Mouse (Mus musculus) stomach, embryonic 14.5 days (tissue): ENCODE measurements around the gene Dlg4. TPM values are rescaled to one million over a fixed set of nuclear protein-coding genes. Genes with fewer than 3 reads are reported as not detected.
A peak's percentile ranks its signal among the peaks of the same experiment; 100 is the strongest.

Source experiments
- ATAC-seq: fragments of 200-750 bp; cut with Nextera tagmentation; 2 replicates; pipeline ENCODE4 v1.8.0; 2017; ENCODE audit warnings: low read depth, moderate TSS enrichment; ENCODE audit not compliant: insufficient number of reproducible peaks, insufficient read depth, low FRiP score
- H3K27ac ChIP-seq: fragments of 300-500 bp; sonication (generic); 2 replicates; pipeline ENCODE4 v1.5.1; 2014; ENCODE audit warnings: mild to moderate bottlenecking, low read length, moderate library complexity, mixed read lengths
- H3K27me3 ChIP-seq: fragments of 300-500 bp; sonication (generic); 2 replicates; pipeline ENCODE4 v1.6.1; 2014; ENCODE audit warnings: low read length, control low read depth, mixed read lengths; ENCODE audit not compliant: control insufficient read depth, insufficient read depth
- H3K36me3 ChIP-seq: fragments of 300-500 bp; sonication (generic); 2 replicates; pipeline ENCODE4 v1.6.1; 2014; ENCODE audit warnings: mild to moderate bottlenecking, control low read depth, low read length, moderate library complexity, mixed read lengths; ENCODE audit not compliant: control insufficient read depth, insufficient read depth
- H3K4me1 ChIP-seq: fragments of 300-500 bp; sonication (generic); 2 replicates; pipeline ENCODE4 v1.6.1; 2014; ENCODE audit warnings: low read length, control low read depth, mixed read lengths; ENCODE audit not compliant: control insufficient read depth, insufficient read depth
- H3K4me2 ChIP-seq: fragments of 300-500 bp; sonication (generic); replicated peaks from 2 replicates; pipeline ENCODE4 v1.6.1; 2014; ENCODE audit warnings: low read depth, low read length, control low read depth
- H3K4me3 ChIP-seq: fragments of 300-500 bp; sonication (generic); 2 replicates; pipeline ENCODE4 v1.5.1; 2014; ENCODE audit warnings: low read depth, low read length, control low read depth
- H3K9ac ChIP-seq: fragments of 300-500 bp; sonication (generic); replicated peaks from 2 replicates; pipeline ENCODE4 v1.6.1; 2014; ENCODE audit warnings: low read depth, mild to moderate bottlenecking, control low read depth, low read length, moderate library complexity, mixed read lengths
- H3K9me3 ChIP-seq: fragments of 300-500 bp; sonication (generic); 2 replicates; pipeline ENCODE4 v1.6.1; 2016; ENCODE audit warnings: low read depth, low read length, control low read depth; ENCODE audit not compliant: control insufficient read depth
- WGBS: fragments of 180-500 bp; shearing (Covaris S2); extraction: QIAGEN DNeasy Blood & Tissue Kit; methylation state at CpG from one replicate; pipeline ENCODE4 v1.1.7; 2014; 5-methylcytosine and 5-hydroxymethylcytosine counted together
- polyA plus RNA-seq: library from polyadenylated mRNA; unstranded; fragments of >200 nt; fragmentation: Nextera tagmentation; extraction: Ambion mirVana; gene quantifications from 2 replicates; pipeline ENCODE4 v1.2.1, GENCODE M21; 2014

The Dlg4 gene
- polyA plus RNA-seq, 1 experiment from 2014 or later: 13.8 TPM

- Histone ChIP-seq H3K36me3 (peaks cover 12% of the 10 kb centered on the region), H3K9ac (no peak overlapping the region; the same call in 1 of the 2 replicates), H3K4me2 (peak overlapping the region; percentile 45), H3K4me3 (peak overlapping the region; percentile 23), H3K4me1 (peaks cover 47% of the 10 kb centered on the region), H3K27ac (peak overlapping the region; percentile 85), H3K9me3 (no peaks in the 10 kb centered on the region), H3K27me3 (no peaks in the 10 kb centered on the region)
- WGBS: 21% methylated on average over 12 of the region's 12 CpGs
- ATAC-seq: no peak
These were observed 11.8 kb downstream of the Dlg4 start for GRCm38 (mm10) chr11:70028401-70029129.

- peak; percentile 84 for ATAC-seq
- peak overlapping the region; percentile 23 for H3K4me3 ChIP-seq
- peak overlapping the region; percentile 85 for H3K27ac ChIP-seq
- H3K36me3 ChIP-seq: peaks cover 12% of the 10 kb centered on the region
- H3K4me2 ChIP-seq: peak overlapping the region; percentile 45
- H3K4me1 ChIP-seq: peaks cover 46% of the 10 kb centered on the region
- no peaks in the 10 kb centered on the region for H3K27me3 ChIP-seq
- no peak overlapping the region for H3K9ac ChIP-seq
- H3K9me3 ChIP-seq: no peaks in the 10 kb centered on the region
- 2% methylated on average over 20 of the region's 20 CpGs for WGBS
These were observed 12.5 kb downstream of the Dlg4 start for GRCm38 (mm10) chr11:70029130-70029801.

GRCm38 (mm10) chr11:70029829-70030550 is 13.2 kb downstream of the Dlg4 start:
- peak overlapping the region; percentile 45 for H3K4me2 ChIP-seq
- peak overlapping the region; percentile 23; the same call in 1 of the 2 replicates for H3K4me3 ChIP-seq
- H3K27ac ChIP-seq: peak overlapping the region; percentile 85; the same call in 1 of the 2 replicates
- peak; percentile 15; the same call in 1 of the 2 replicates for ATAC-seq
- 30% methylated on average over 11 of the region's 11 CpGs for WGBS
- peaks cover 44% of the 10 kb centered on the region for H3K4me1 ChIP-seq
- H3K9me3 ChIP-seq: no peaks in the 10 kb centered on the region
- no peak overlapping the region for H3K9ac ChIP-seq
- H3K36me3 ChIP-seq: peaks cover 12% of the 10 kb centered on the region
- H3K27me3 ChIP-seq: no peaks in the 10 kb centered on the region

GRCm38 (mm10) chr11:70030651-70031320 is 14.0 kb downstream of the Dlg4 start:
- H3K36me3 ChIP-seq: peaks cover 12% of the 10 kb centered on the region
- H3K27ac ChIP-seq: no peak overlapping the region
- ATAC-seq: no peak
- H3K9me3 ChIP-seq: no peaks in the 10 kb centered on the region
- H3K4me2 ChIP-seq: no peak overlapping the region
- no peak overlapping the region for H3K9ac ChIP-seq
- 92% methylated on average over 28 of the region's 28 CpGs for WGBS
- H3K4me3 ChIP-seq: no peak overlapping the region
- H3K4me1 ChIP-seq: peaks cover 41% of the 10 kb centered on the region
- no peaks in the 10 kb centered on the region for H3K27me3 ChIP-seq

- H3K9ac ChIP-seq: no peak overlapping the region
- H3K36me3 ChIP-seq: peaks cover 12% of the 10 kb centered on the region
- H3K4me3 ChIP-seq: no peak overlapping the region
- 96% methylated on average over 11 of the region's 11 CpGs for WGBS
- no peaks in the 10 kb centered on the region for H3K27me3 ChIP-seq
- H3K9me3 ChIP-seq: no peaks in the 10 kb centered on the region
- no peak for ATAC-seq
- H3K27ac ChIP-seq: no peak overlapping the region
- peaks cover 36% of the 10 kb centered on the region for H3K4me1 ChIP-seq
- H3K4me2 ChIP-seq: no peak overlapping the region
These were observed 14.6 kb downstream of the Dlg4 start for GRCm38 (mm10) chr11:70031321-70031670.

- WGBS: 70% methylated on average over 7 of the region's 7 CpGs
- Histone ChIP-seq H3K27ac (no peak overlapping the region), H3K4me1 (no peaks in the 10 kb centered on the region), H3K4me2 (no peak overlapping the region), H3K9me3 (no peaks in the 10 kb centered on the region), H3K9ac (no peak overlapping the region), H3K4me3 (no peak overlapping the region), H3K36me3 (peaks cover 14% of the 10 kb centered on the region; the same call in 1 of the 2 replicates), H3K27me3 (no peaks in the 10 kb centered on the region)
- ATAC-seq: no peak
These were observed 21.4 kb downstream of the Dlg4 start for GRCm38 (mm10) chr11:70038174-70038573.

GRCm38 (mm10) chr11:70039631-70040030 is 22.9 kb downstream of the Dlg4 start:
- WGBS: 90% methylated on average over 10 of the region's 10 CpGs
- H3K9me3 ChIP-seq: no peaks in the 10 kb centered on the region
- no peak for ATAC-seq
- no peak overlapping the region for H3K27ac ChIP-seq
- H3K4me1 ChIP-seq: no peaks in the 10 kb centered on the region
- no peak overlapping the region for H3K4me2 ChIP-seq
- no peaks in the 10 kb centered on the region for H3K27me3 ChIP-seq
- no peak overlapping the region for H3K4me3 ChIP-seq
- peaks cover 23% of the 10 kb centered on the region for H3K36me3 ChIP-seq
- H3K9ac ChIP-seq: no peak overlapping the region

GRCm38 (mm10) chr11:70040184-70040583 is 23.4 kb downstream of the Dlg4 start:
- no peak for ATAC-seq
- WGBS: 87% methylated on average over 7 of the region's 7 CpGs

More at GRCm38 (mm10) chr11:70040184-70040583, 23.4 kb downstream of the Dlg4 start:
- Histone ChIP-seq H3K27me3 (no peaks in the 10 kb centered on the region), H3K9me3 (no peaks in the 10 kb centered on the region), H3K4me1 (no peaks in the 10 kb centered on the region), H3K27ac (no peak overlapping the region), H3K9ac (no peak overlapping the region), H3K36me3 (peaks cover 23% of the 10 kb centered on the region), H3K4me3 (no peak overlapping the region), H3K4me2 (no peak overlapping the region)
